Mouse (Mus musculus): Measurements from ENCODE around the gene Map3k14.

GRCm38 (mm10) chr11:103192956-103193824, 74.1 kb downstream of the Map3k14 start:
- TF ChIP-seq POLR2A (IDR thresholded peaks at IDR 0.05; ENCODE audit: borderline replicate concordance, low read depth, low read length) (no peak), CTCF (IDR thresholded peaks at IDR 0.05; ENCODE audit: low read depth, low read length) (no peak)
